Mouse (Mus musculus) midbrain, embryonic 11.5 days (tissue): ENCODE data around the gene Tbc1d32. TPM values are rescaled to one million over a fixed set of nuclear protein-coding genes. Genes with fewer than 3 reads are reported as not detected.

ENCODE experiments used
- polyA plus RNA-seq: library from polyadenylated mRNA; unstranded; fragments of >200 nt; fragmentation: Nextera tagmentation; extraction: Ambion mirVana; gene quantifications from 2 replicates; pipeline ENCODE4 v1.2.1, GENCODE M21; 2014

Tbc1d32 gene
- polyA plus RNA-seq, 1 experiment from 2014 or later = 3.8 TPM

Other genes with a start within 250 kb of the Tbc1d32 start
- 5.4 and 7.5 TPM in 2 replicates for gene Msl3l2, start 121.8 kb downstream of the Tbc1d32 start, polyA plus RNA-seq
- gene Gja1, start 148.6 kb upstream of the Tbc1d32 start, polyA plus RNA-seq = 130 and 147 TPM in 2 replicates